ENCODE assay signal across 19 mouse cellular contexts in genomic region chr6:116401746-116402423, GRCm38 (mm10). TPM values are rescaled to one million over a fixed set of nuclear protein-coding genes. Genes with fewer than 3 reads are reported as not detected.
DNase-seq lines count a peak whose midpoint lies in the region; ATAC-seq and TF ChIP-seq lines count a peak whose summit lies in the region.
"Had no signal": no experiment of that assay in that cellular context is flagged by ENCODE, and none has a peak within 500 bp of the region (broad histone marks: within the 10 kb centered on the region; RNA-seq: fewer than 3 reads in every experiment).

No protein-coding gene starts in this region.

- no peak overlapping the region for H3K27ac ChIP-seq in forebrain, embryonic 16.5 days (ENCODE audit: low read length)
- no peak overlapping the region for H3K27ac ChIP-seq in forebrain, embryonic 10.5 days
- H3K27ac ChIP-seq in hindbrain, postnatal 0 days, result peak overlapping the region; percentile 23; the same call in 1 of the 2 replicates
- H3K27ac ChIP-seq in hindbrain, embryonic 13.5 days, result no peak overlapping the region
- peak overlapping the region; percentile 78 for H3K27ac ChIP-seq in cerebellum, adult 2 months (ENCODE audit: insufficient read depth, low read length)
- H3K27ac ChIP-seq: embryonic facial prominence, embryonic 15.5 days; heart, embryonic 10.5 days; stomach, embryonic 15.5 days had no signal

- no peak for TF ChIP-seq CTCF in hindbrain, postnatal 0 days (IDR thresholded peaks at IDR 0.05; ENCODE audit: low read depth)
- no peak for TF ChIP-seq CTCF in cerebellum, adult 2 months (IDR thresholded peaks at IDR 0.05; ENCODE audit: borderline replicate concordance, insufficient read depth, low read depth, low read length)

- DNase-seq in forebrain, embryonic 10.5 days (ENCODE audit: extremely low spot score, low spot score), result no peak
- DNase-seq in hindbrain, postnatal 0 days (ENCODE audit: low spot score), result peak; percentile 51
- DNase-seq in cerebellum, adult 2 months, result peak; percentile 88 to 91
- peak; percentile 82 to 84 for DNase-seq in cerebellum, postnatal 36 days
- DNase-seq in kidney, postnatal 4 days, result no peak
- DNase-seq in spleen, postnatal 14 days (ENCODE audit: low spot score in 2 of 2), result no peak
- DNase-seq: adrenal gland, adult 2 months; heart, postnatal 10 days; layer of hippocampus, postnatal 36 days; liver; lung, postnatal 14 days; right cerebral cortex, postnatal 25 days had no signal

- no peak overlapping the region for H3K4me2 ChIP-seq in forebrain, embryonic 16.5 days (ENCODE audit: low read length)
- no peak overlapping the region for H3K4me2 ChIP-seq in hindbrain, postnatal 0 days (ENCODE audit: low read depth, low read length)
- H3K4me2 ChIP-seq in hindbrain, embryonic 13.5 days, result no peak overlapping the region
- H3K4me2 ChIP-seq: embryonic facial prominence, embryonic 15.5 days; stomach, embryonic 15.5 days had no signal

- H3K9me3 ChIP-seq in forebrain, embryonic 16.5 days (ENCODE audit: control insufficient read depth, low read length), result no peaks in the 10 kb centered on the region
- H3K9me3 ChIP-seq in forebrain, embryonic 10.5 days, result no peaks in the 10 kb centered on the region
- no peaks in the 10 kb centered on the region for H3K9me3 ChIP-seq in hindbrain, postnatal 0 days (ENCODE audit: low read length)
- no peaks in the 10 kb centered on the region for H3K9me3 ChIP-seq in hindbrain, embryonic 13.5 days
- H3K9me3 ChIP-seq: embryonic facial prominence, embryonic 15.5 days; heart, embryonic 10.5 days; stomach, embryonic 15.5 days had no signal

- TF ChIP-seq POLR2A in cerebellum, adult 2 months (IDR thresholded peaks at IDR 0.05; ENCODE audit: borderline replicate concordance, insufficient read depth, low read length), result no peak

- H3K27me3 ChIP-seq in forebrain, embryonic 16.5 days (replicated peaks; ENCODE audit: control insufficient read depth, insufficient read depth, low read length), result no peaks in the 10 kb centered on the region
- no peaks in the 10 kb centered on the region for H3K27me3 ChIP-seq in forebrain, embryonic 10.5 days (ENCODE audit: poor library complexity, severe bottlenecking)
- no peaks in the 10 kb centered on the region for H3K27me3 ChIP-seq in hindbrain, postnatal 0 days (ENCODE audit: insufficient read depth, low read length)
- no peaks in the 10 kb centered on the region for H3K27me3 ChIP-seq in hindbrain, embryonic 13.5 days
- no peaks in the 10 kb centered on the region for H3K27me3 ChIP-seq in cerebellum, adult 2 months (ENCODE audit: control insufficient read depth, insufficient read depth, low read length)
- H3K27me3 ChIP-seq: embryonic facial prominence, embryonic 15.5 days; stomach, embryonic 15.5 days had no signal

- H3K4me1 ChIP-seq in forebrain, embryonic 16.5 days (replicated peaks; ENCODE audit: control insufficient read depth, insufficient read depth, low read length), result peaks cover 19% of the 10 kb centered on the region
- peaks cover 29% of the 10 kb centered on the region for H3K4me1 ChIP-seq in forebrain, embryonic 10.5 days
- H3K4me1 ChIP-seq in hindbrain, postnatal 0 days (ENCODE audit: insufficient read depth, low read length), result peaks cover 2% of the 10 kb centered on the region
- H3K4me1 ChIP-seq in hindbrain, embryonic 13.5 days (replicated peaks), result peaks cover 44% of the 10 kb centered on the region
- H3K4me1 ChIP-seq in cerebellum, adult 2 months (ENCODE audit: control insufficient read depth, insufficient read depth, low read length), result peaks cover 30% of the 10 kb centered on the region
- H3K4me1 ChIP-seq: embryonic facial prominence, embryonic 15.5 days; stomach, embryonic 15.5 days had no signal

- 75% methylated on average over 12 of the region's 12 CpGs for WGBS in forebrain, embryonic 16.5 days
- 95% methylated on average over 12 of the region's 12 CpGs for WGBS in forebrain, embryonic 10.5 days
- WGBS in hindbrain, postnatal 0 days, result 74% methylated on average over 12 of the region's 12 CpGs
- WGBS in hindbrain, embryonic 13.5 days, result 96% methylated on average over 12 of the region's 12 CpGs
- WGBS in cerebellum, adult 2 months, result 10% methylated on average over 12 of the region's 12 CpGs

- peaks cover 3% of the 10 kb centered on the region; the same call in 1 of the 2 replicates for H3K36me3 ChIP-seq in forebrain, embryonic 16.5 days (ENCODE audit: control insufficient read depth, insufficient read depth)
- peaks cover 30% of the 10 kb centered on the region for H3K36me3 ChIP-seq in forebrain, embryonic 10.5 days (replicated peaks)
- H3K36me3 ChIP-seq in hindbrain, postnatal 0 days (ENCODE audit: insufficient read depth, low read length), result 0 out of 2 replicates have a peak, but pooled peaks cover 7% of the 10 kb centered on the region
- H3K36me3 ChIP-seq in hindbrain, embryonic 13.5 days, result peaks cover 36% of the 10 kb centered on the region
- H3K36me3 ChIP-seq: stomach, embryonic 15.5 days had no signal

- H3K4me3 ChIP-seq in forebrain, embryonic 16.5 days (replicated peaks; ENCODE audit: low read length), result no peak overlapping the region
- H3K4me3 ChIP-seq in forebrain, embryonic 10.5 days, result no peak overlapping the region
- H3K4me3 ChIP-seq in hindbrain, postnatal 0 days (ENCODE audit: low read length), result no peak overlapping the region
- H3K4me3 ChIP-seq in hindbrain, embryonic 13.5 days, result no peak overlapping the region
- peak overlapping the region; percentile 0 for H3K4me3 ChIP-seq in cerebellum, adult 2 months (replicated peaks; ENCODE audit: insufficient read depth, low read depth, low read length)
- H3K4me3 ChIP-seq: embryonic facial prominence, embryonic 15.5 days; heart, embryonic 10.5 days; stomach, embryonic 15.5 days had no signal

- peak; percentile 43 for ATAC-seq in forebrain, embryonic 16.5 days
- no peak for ATAC-seq in hindbrain, postnatal 0 days
- no peak for ATAC-seq in hindbrain, embryonic 13.5 days (ENCODE audit: low FRiP score)
- ATAC-seq: intestine, postnatal 0 days; midbrain, embryonic 16.5 days had no signal

- no peak overlapping the region for H3K9ac ChIP-seq in forebrain, embryonic 16.5 days (replicated peaks; ENCODE audit: low read depth, low read length)
- H3K9ac ChIP-seq in hindbrain, postnatal 0 days (replicated peaks; ENCODE audit: low read length), result no peak overlapping the region
- H3K9ac ChIP-seq in hindbrain, embryonic 13.5 days, result no peak overlapping the region
- H3K9ac ChIP-seq: embryonic facial prominence, embryonic 15.5 days; stomach, embryonic 15.5 days had no signal

RNA-seq across cellular contexts. Expression of gene Alox5, which starts 59.1 kb away (rescaled TPM):
- polyA plus RNA-seq in forebrain, embryonic 16.5 days (2015; fragmentation: Nextera tagmentation; extraction: Ambion mirVana), result 0.37 and 0.52 TPM in 2 replicates
- 0.78 and 1.0 TPM in 2 replicates for polyA plus RNA-seq in forebrain, embryonic 10.5 days (2016; fragmentation: Nextera tagmentation; extraction: Ambion mirVana)
- 1.7 and 8.1 TPM in 2 replicates for total RNA-seq in hindbrain, postnatal 0 days (2014; rRNA removed)
- 0.73 and 0.75 TPM in 2 replicates for polyA plus RNA-seq in hindbrain, postnatal 0 days (2015; fragmentation: Nextera tagmentation; extraction: Ambion mirVana)
- 0.57 and 0.73 TPM in 2 replicates for polyA plus RNA-seq in hindbrain, embryonic 13.5 days (2015; fragmentation: Nextera tagmentation; extraction: Ambion mirVana)
- 0.74 and 0.84 TPM in 2 replicates for polyA plus RNA-seq in cerebellum, adult 2 months (2012; rRNA removed)

Comparison
In these comparisons a context has a peak if more than half of its experiments do, and no peak if none do; other contexts are left out.
1. H3K27ac ChIP-seq: peak in hindbrain, postnatal 0 days (single experiment) and cerebellum, adult 2 months (single experiment); none in forebrain, embryonic 16.5 days (single experiment), forebrain, embryonic 10.5 days (single experiment) and hindbrain, embryonic 13.5 days (single experiment).
2. DNase-seq: peak in hindbrain, postnatal 0 days (single experiment), cerebellum, adult 2 months (2 of 2) and cerebellum, postnatal 36 days (2 of 2); none in forebrain, embryonic 10.5 days (single experiment), kidney, postnatal 4 days (0 of 2) and spleen, postnatal 14 days (0 of 2).